Mouse (Mus musculus) erythroblast, embryonic 14.5 days (primary cell): ENCODE results near the gene Dhx32.

Experiments
- GATA1 ChIP-seq: IDR thresholded peaks from 2 replicates; pipeline ENCODE4 v1.6.1; 2012; ENCODE audit warnings: low read length, inconsistent platforms, mixed read lengths
- TAL1 ChIP-seq: IDR thresholded peaks from 3 replicates; pipeline ENCODE4 v1.6.1; 2012; ENCODE audit warnings: low read length, inconsistent platforms, mixed read lengths

GRCm38 (mm10) chr7:133765849-133766243 is 16.7 kb downstream of the Dhx32 start:
- no peak for TF ChIP-seq GATA1
- TF ChIP-seq TAL1, result no peak
